Mouse (Mus musculus): Measurements from ENCODE around the gene Tcstv3.
"Not testable (repeated sequence)": the region's sequence is repeated elsewhere in the genome, so short reads cannot be mapped to it uniquely, and the experiment has no call there.

The Tcstv3 gene

GRCm38 (mm10) chr13:120316578-120316977 is at the start of gene Tcstv3:
TSS of gene Tcstv3 (plus strand) at chr13:120316878.
- DNase-seq (ENCODE audit: low read depth, low spot score) = not testable (repeated sequence)

DNA sequence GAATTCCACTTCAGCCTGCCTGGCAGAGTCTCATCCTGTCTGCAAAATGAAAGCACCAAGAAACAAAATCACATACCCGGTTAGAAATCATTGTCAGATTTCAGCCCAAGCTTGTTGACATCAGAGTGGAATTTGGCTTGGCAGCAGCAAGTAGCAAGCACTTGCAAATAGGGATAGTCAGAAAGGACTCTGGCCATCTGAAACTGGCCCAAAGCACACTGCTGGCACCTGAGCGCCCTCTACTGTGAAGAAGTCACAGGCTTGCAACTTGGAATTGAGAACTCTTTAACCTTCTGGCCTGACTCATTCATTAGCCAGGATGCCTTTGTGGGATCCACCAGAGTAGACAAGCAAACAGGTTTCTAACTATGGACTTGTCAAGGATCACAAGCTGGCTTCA is 38.8 kb upstream of the Tcstv3 start:
- not testable (repeated sequence) for DNase-seq (ENCODE audit: low read depth, low spot score)

- no peak for DNase-seq (ENCODE audit: low read depth, low spot score)
Observed at GRCm38 (mm10) chr13:120278784-120279183, 37.9 kb upstream of the Tcstv3 start.

GRCm38 (mm10) chr13:120299324-120299894 is 17.3 kb upstream of the Tcstv3 start:
- no peak for DNase-seq (ENCODE audit: low read depth, low spot score)

DNA sequence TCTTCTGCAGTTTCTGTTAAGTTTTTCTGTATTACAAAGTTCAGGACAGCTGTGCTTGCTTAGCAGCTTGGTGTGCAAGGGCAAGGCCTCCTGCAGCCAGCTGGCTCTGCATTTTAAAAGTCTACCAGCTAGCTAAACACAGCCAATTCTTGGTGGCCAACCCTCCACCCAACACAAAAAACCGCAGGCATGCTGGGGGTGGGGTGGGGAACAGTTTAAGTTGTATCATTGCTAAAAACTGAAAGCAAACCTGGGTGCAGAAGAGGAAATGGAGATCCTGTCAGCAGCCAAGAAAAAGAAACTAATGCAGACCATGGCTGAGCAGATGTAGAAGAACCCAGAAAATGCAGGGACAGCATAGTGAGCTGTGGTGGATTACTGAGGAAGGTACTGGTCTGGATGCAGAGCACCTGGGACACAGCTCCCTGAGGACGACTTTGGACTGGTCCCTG is 16.7 kb upstream of the Tcstv3 start, which contains the start of gene BC147527:
Gene BC147527 (plus strand): TSS at position 402 of the 452 bp plus-strand sequence.
- DNase-seq (ENCODE audit: low read depth, low spot score) = no peak

- no peak for DNase-seq (ENCODE audit: low read depth, low spot score)
Observed at GRCm38 (mm10) chr13:120300853-120301252, 15.8 kb upstream of the Tcstv3 start.

GRCm38 (mm10) chr13:120310749-120311148 is 5.9 kb upstream of the Tcstv3 start:
- no peak for DNase-seq (ENCODE audit: low read depth, low spot score)

GRCm38 (mm10) chr13:120313584-120313983 is 3.1 kb upstream of the Tcstv3 start:
- no peak for DNase-seq (ENCODE audit: low read depth, low spot score)

GRCm38 (mm10) chr13:120320183-120320582 is 3.5 kb downstream of the Tcstv3 start:
- no peak for DNase-seq (ENCODE audit: low read depth, low spot score)

DNA sequence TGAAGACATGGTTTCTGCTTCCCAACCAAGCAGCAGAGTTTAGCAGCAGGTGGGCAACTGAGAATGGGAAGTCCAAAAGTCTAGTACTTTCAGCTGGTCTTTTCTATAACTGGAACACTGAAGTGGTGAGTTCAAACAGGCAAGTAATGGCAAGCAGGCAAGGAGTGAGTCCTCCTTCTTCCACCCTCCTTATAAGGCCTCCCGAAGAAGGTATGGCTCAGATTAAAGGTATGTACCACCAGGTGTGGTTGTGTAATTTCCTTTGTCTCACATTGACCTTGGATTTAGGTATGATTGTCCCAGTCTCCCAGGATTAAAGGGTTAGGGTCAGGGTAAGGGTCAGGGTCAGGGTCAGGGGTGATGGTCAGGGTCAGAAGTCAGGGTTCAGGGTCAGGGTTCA is 4.0 kb downstream of the Tcstv3 start:
- DNase-seq (ENCODE audit: low read depth, low spot score) = no peak
